Mouse (Mus musculus) hindbrain, embryonic 10.5 days (tissue): ENCODE measurements at regions not wholly inside any gene's neighbourhood (a gene's known extent, or its start where the extent isn't known, plus 50 kb on each side); places are given as distances from the start of the nearest gene placed in this dataset.
"Not testable (repeated sequence)": the region's sequence is repeated elsewhere in the genome, so short reads cannot be mapped to it uniquely, and the experiment has no call there.

Experiments
- DNase-seq: peaks from one replicate; pipeline ENCODE4 v3.0.0-alpha.2; 2017; ENCODE audit warnings: low spot score
- H3K27ac ChIP-seq: fragments of 300-500 bp; sonication (generic); 2 replicates; pipeline ENCODE4 v1.5.1; 2016; ENCODE audit warnings: mild to moderate bottlenecking, moderate library complexity
- H3K27me3 ChIP-seq: fragments of 300-500 bp; sonication (generic); 2 replicates; pipeline ENCODE4 v1.6.1; 2016; ENCODE audit warnings: mild to moderate bottlenecking; ENCODE audit not compliant: poor library complexity, insufficient read depth, severe bottlenecking
- H3K36me3 ChIP-seq: fragments of 300-500 bp; sonication (generic); 2 replicates; pipeline ENCODE4 v1.6.1; 2016; ENCODE audit warnings: mild to moderate bottlenecking, moderate library complexity
- H3K4me1 ChIP-seq: fragments of 300-500 bp; sonication (generic); replicated peaks from 2 replicates; pipeline ENCODE4 v1.6.1; 2016; ENCODE audit warnings: mild to moderate bottlenecking
- H3K4me3 ChIP-seq: fragments of 300-500 bp; sonication (generic); 2 replicates; pipeline ENCODE4 v1.5.1; 2016; ENCODE audit warnings: mild to moderate bottlenecking, moderate library complexity
- H3K9me3 ChIP-seq: fragments of 300-500 bp; sonication (generic); 2 replicates; pipeline ENCODE4 v1.6.1; 2016; ENCODE audit warnings: mild to moderate bottlenecking, moderate library complexity
- WGBS: fragments of 180-500 bp; shearing (Covaris S2); methylation state at CpG from one replicate; pipeline ENCODE4 v1.1.7; 2016; 5-methylcytosine and 5-hydroxymethylcytosine counted together

DNA sequence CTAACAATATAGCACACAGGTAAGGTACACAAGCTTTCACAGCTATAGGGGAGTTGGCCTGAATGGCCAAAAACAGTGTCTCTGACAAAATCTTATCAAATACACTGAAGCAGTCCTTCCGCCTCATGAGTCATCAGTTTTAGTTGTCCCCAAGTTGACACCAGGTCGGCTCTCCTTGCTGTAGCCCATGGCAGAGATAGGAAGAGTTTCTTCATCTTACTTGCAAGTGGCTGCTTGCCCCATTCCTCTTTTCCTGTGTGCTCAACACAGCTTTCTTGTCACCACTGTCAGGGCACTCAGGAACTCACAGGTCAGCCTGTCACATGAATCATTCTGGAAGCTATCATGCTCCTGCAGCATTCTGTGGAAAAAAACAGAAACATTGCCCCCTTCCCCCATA, 77.1 kb downstream of the Olfr721-ps1 start:
- not testable (repeated sequence) for H3K27ac ChIP-seq, H3K27me3 ChIP-seq, H3K9me3 ChIP-seq, H3K36me3 ChIP-seq, H3K4me3 ChIP-seq, DNase-seq, H3K4me1 ChIP-seq
- 86% methylated on average over 2 of the region's 2 CpGs for WGBS

DNA sequence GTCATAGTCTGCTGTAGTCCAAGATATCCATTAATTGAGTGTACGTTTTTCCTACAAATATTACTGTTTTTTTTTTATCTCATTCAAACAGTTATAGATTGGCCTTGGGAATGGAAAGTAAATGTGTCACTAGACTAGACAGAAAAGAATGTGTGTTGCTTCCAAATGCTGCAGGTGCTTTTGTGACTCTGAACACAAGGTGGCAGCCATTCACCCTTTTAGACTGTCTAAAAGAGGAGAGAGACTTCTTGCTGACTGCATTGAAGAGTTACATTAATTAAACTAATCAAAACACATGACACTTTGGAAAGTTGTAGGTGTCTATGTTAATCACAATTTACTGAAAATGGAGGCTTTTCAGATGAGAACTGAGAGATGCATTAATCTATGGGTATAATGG, 80.7 kb downstream of the Olfr721-ps1 start:
- Histone ChIP-seq H3K27me3 (no peaks in the 10 kb centered on the region), H3K36me3 (no peaks in the 10 kb centered on the region), H3K4me3 (no peak overlapping the region), H3K27ac (no peak overlapping the region), H3K4me1 (no peaks in the 10 kb centered on the region), H3K9me3 (0 out of 2 replicates have a peak, but pooled peaks cover 4% of the 10 kb centered on the region)
- WGBS, result 77% methylated on average over 1 of the region's 1 CpGs
- DNase-seq, result no peak

DNA sequence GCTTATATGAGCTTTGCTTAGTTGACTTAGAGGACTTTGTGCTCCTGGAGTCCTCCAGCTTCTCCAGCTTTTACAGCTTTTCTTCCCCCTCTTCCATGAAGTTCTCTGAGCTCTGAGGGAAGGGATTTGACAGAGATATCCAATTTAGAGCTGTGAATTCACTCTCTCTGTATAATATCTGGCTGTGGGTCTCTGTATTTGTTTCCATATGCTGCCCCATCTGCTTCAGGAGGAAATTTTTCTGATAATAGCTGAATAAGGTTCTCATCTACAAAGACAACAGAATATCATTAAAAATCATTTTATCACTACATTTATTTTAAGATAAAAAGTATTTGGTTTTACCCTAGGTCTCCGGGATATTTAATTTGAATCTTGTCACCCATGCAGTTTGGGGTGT, 85.3 kb downstream of the Olfr721-ps1 start:
- no peaks in the 10 kb centered on the region for H3K9me3 ChIP-seq
- no peak overlapping the region for H3K4me3 ChIP-seq
- 90% methylated on average over 1 of the region's 1 CpGs for WGBS
- no peaks in the 10 kb centered on the region for H3K4me1 ChIP-seq
- DNase-seq, result no peak
- H3K36me3 ChIP-seq, result no peaks in the 10 kb centered on the region
- H3K27me3 ChIP-seq, result no peaks in the 10 kb centered on the region
- H3K27ac ChIP-seq, result no peak overlapping the region

DNA sequence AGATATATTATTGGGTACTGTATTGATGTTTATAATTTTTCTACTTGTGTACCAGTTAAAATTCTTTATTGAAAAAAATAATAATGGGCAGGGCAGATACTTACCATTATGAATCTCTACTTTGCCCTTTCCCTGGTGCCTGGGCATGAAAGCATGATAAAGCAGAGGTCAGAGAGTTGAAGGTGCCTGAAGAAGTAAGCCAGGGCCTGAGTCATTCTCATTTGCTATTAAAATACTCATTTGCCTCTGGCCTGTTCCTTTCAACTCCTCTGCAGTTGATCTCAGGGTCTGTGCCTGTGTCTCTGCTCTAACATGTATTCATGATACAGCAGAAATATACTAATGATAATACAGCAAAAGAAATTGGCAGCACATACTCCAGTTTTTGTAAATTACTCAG, 89.4 kb downstream of the Olfr721-ps1 start:
- H3K27ac ChIP-seq, result no peak overlapping the region
- no peaks in the 10 kb centered on the region for H3K36me3 ChIP-seq
- no peak for DNase-seq
- H3K27me3 ChIP-seq, result no peaks in the 10 kb centered on the region
- no peaks in the 10 kb centered on the region for H3K9me3 ChIP-seq
- H3K4me3 ChIP-seq, result no peak overlapping the region
- no peaks in the 10 kb centered on the region for H3K4me1 ChIP-seq

DNA sequence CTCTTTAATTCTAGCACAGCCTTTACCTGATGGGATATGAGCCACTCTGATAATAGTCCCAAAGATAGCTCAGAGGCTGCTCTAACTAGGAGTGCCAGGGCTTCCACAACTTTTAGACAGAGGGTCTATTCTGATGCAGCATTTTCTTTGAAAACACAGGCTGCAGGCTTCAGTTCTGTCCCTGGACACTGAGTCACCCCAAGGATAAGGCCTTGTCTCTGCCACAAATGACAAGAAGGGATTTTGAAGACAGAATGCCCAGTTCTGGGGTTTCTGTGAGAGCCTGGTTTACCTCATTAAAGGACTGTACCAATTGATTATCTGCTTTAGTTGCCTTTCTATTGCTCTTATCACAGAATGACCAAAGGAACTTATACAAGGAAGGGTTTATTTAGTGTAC, 90.9 kb downstream of the Olfr721-ps1 start:
- Histone ChIP-seq H3K4me3 (no peak overlapping the region), H3K36me3 (no peaks in the 10 kb centered on the region), H3K27me3 (no peaks in the 10 kb centered on the region), H3K4me1 (no peaks in the 10 kb centered on the region), H3K27ac (no peak overlapping the region), H3K9me3 (no peaks in the 10 kb centered on the region)
- no peak for DNase-seq

- no peaks in the 10 kb centered on the region for H3K36me3 ChIP-seq
- H3K27ac ChIP-seq, result no peak overlapping the region
- no peak overlapping the region for H3K4me3 ChIP-seq
- no peaks in the 10 kb centered on the region for H3K27me3 ChIP-seq
- peaks cover 2% of the 10 kb centered on the region; the same call in 1 of the 2 replicates for H3K9me3 ChIP-seq
- no peak for DNase-seq
- WGBS, result 90% methylated on average over 4 of the region's 4 CpGs
- H3K4me1 ChIP-seq, result no peaks in the 10 kb centered on the region
Observed at GRCm38 (mm10) chr14:14511927-14512326, 110.8 kb downstream of the Olfr721-ps1 start.

DNA sequence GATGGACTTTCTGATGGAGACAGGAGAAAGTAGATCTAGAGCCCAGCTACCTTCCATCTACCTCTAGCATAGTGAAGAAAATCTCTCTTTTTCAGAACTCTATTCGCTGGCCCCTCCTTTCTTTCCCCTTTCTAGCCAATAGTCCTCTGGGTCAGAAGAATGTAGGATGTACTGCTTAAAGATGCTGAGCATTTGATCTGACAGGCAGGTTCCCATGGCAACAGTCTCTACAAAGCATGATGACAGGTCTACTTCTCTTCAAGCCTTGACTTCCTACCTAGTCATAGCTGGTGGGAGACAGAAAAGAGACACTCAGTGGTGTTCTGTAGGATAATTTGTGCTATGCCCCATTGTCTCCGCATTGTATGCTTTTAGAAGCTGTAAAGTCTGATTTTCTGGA, 112.0 kb downstream of the Olfr721-ps1 start:
- no peak for DNase-seq
- Histone ChIP-seq H3K36me3 (no peaks in the 10 kb centered on the region), H3K27me3 (no peaks in the 10 kb centered on the region), H3K9me3 (peaks cover 2% of the 10 kb centered on the region; the same call in 1 of the 2 replicates), H3K27ac (no peak overlapping the region), H3K4me3 (no peak overlapping the region), H3K4me1 (no peaks in the 10 kb centered on the region)
- 86% methylated on average over 2 of the region's 2 CpGs for WGBS

- H3K4me3 ChIP-seq, result no peak overlapping the region
- peaks cover 2% of the 10 kb centered on the region; the same call in 1 of the 2 replicates for H3K9me3 ChIP-seq
- no peaks in the 10 kb centered on the region for H3K27me3 ChIP-seq
- H3K27ac ChIP-seq, result no peak overlapping the region
- H3K4me1 ChIP-seq, result no peaks in the 10 kb centered on the region
- 87% methylated on average over 3 of the region's 3 CpGs for WGBS
- DNase-seq, result no peak
- no peaks in the 10 kb centered on the region for H3K36me3 ChIP-seq
Observed at GRCm38 (mm10) chr14:14513498-14513897, 112.4 kb downstream of the Olfr721-ps1 start.

DNA sequence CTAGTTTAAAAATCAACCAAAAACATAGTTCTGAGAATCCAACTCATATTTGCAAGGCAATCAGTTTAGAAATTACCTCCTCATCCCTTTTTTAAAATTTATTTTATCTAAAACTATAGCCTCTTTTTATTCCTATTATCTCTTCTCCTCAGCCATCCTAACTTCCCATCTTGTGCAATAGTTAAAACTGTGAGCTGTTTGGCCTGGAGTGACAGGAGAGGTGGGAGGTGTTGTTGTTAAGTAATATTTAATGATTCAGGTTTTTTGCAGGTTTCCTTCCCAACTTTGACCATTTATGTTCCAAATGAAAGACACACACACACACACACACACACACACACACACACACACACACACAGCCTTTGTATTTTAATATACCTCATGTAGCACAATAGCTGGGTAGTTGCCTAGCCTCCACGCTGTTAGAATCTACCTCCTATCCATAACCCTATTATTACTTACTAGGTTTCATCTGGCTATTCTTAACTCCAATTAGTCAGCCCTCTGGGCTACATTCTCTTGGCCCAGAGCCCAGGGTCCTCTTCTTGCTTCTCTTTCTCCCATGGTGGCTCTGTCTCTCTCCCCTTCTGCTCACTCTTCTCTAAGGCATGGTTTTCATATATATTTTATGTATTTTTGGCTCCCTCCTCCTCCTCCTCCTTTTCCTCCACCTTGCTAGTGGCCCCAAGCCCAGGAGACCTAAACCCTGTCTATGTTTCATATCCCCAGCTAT, 113.5 kb downstream of the Olfr721-ps1 start:
- no peak for DNase-seq
- no peaks in the 10 kb centered on the region for H3K27me3 ChIP-seq
- H3K36me3 ChIP-seq, result no peaks in the 10 kb centered on the region
- H3K4me3 ChIP-seq, result no peak overlapping the region
- 88% methylated on average over 1 of the region's 1 CpGs for WGBS
- no peak overlapping the region for H3K27ac ChIP-seq
- peaks cover 2% of the 10 kb centered on the region; the same call in 1 of the 2 replicates for H3K9me3 ChIP-seq
- H3K4me1 ChIP-seq, result no peaks in the 10 kb centered on the region

DNA sequence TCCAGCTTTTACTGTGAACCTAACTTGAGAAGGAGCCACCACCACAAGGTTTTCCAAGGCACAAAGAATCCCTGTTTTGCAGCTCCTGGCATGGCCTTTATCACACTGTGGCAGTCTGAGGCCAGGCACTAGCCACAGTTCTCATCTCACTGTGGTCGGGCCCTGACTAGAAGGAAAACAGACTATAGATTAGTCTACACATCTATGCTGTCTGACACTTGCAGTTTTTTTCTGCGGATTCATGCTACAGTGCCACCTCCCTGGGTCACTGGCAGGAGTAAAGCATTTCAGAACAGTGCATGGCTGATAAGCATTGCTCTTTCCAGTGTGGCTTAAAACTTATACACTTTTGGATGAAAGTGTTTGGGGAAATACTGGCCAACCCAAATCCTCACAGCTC, 114.3 kb downstream of the Olfr721-ps1 start:
- no peaks in the 10 kb centered on the region for H3K27me3 ChIP-seq
- H3K27ac ChIP-seq, result no peak overlapping the region
- H3K9me3 ChIP-seq, result peaks cover 2% of the 10 kb centered on the region; the same call in 1 of the 2 replicates
- no peak overlapping the region for H3K4me3 ChIP-seq
- DNase-seq, result no peak
- H3K36me3 ChIP-seq, result no peaks in the 10 kb centered on the region
- WGBS, result 82% methylated on average over 2 of the region's 2 CpGs
- H3K4me1 ChIP-seq, result no peaks in the 10 kb centered on the region

DNA sequence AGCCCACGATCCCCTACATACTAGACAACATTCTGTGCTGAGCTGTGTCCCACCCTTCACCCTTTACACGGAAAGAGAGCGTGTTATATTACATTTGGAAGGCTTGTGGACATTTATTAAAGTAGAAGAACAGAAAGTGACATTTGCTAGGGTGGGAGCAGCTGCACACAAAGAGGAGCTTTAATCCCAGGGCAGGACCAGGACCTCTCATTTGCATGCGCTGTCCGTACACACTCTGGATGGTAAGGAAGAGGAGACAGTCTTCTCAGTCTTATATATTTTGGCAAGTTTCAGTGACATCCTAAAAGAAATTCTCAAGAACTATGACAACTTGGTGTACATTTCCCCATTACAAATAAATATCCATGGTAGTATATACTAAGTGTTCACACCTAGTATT, 114.8 kb downstream of the Olfr721-ps1 start:
- H3K4me1 ChIP-seq, result no peaks in the 10 kb centered on the region
- no peak overlapping the region for H3K4me3 ChIP-seq
- no peaks in the 10 kb centered on the region for H3K36me3 ChIP-seq
- H3K9me3 ChIP-seq, result no peaks in the 10 kb centered on the region
- H3K27me3 ChIP-seq, result no peaks in the 10 kb centered on the region
- DNase-seq, result no peak
- 88% methylated on average over 5 of the region's 5 CpGs for WGBS
- H3K27ac ChIP-seq, result no peak overlapping the region

GRCm38 (mm10) chr14:14518027-14518426, 116.9 kb downstream of the Olfr721-ps1 start:
- Histone ChIP-seq H3K36me3 (no peaks in the 10 kb centered on the region), H3K4me3 (no peak overlapping the region), H3K9me3 (no peaks in the 10 kb centered on the region), H3K27ac (no peak overlapping the region), H3K4me1 (no peaks in the 10 kb centered on the region), H3K27me3 (no peaks in the 10 kb centered on the region)
- DNase-seq, result no peak
- WGBS, result 89% methylated on average over 1 of the region's 1 CpGs

DNA sequence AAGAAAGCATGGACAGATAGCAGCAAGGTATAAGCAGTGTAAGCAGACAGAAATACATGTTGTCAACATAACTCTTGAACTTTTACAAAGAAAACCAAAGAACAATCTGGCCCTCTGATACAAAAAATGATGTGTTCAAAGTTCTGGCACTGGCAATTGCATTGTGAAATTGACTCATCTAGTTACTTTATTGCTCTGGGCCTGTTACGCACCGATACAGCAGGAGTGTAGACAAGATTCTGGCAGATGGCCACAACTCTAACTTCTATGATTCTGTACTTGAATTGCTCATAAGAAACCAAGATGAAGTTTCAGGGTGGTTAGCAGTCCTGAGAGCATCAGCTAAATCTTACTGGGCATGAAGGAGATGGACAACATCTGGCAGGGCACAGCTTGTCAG, 117.7 kb downstream of the Olfr721-ps1 start:
- no peak for DNase-seq
- no peaks in the 10 kb centered on the region for H3K36me3 ChIP-seq
- H3K27me3 ChIP-seq, result no peaks in the 10 kb centered on the region
- H3K4me1 ChIP-seq, result no peaks in the 10 kb centered on the region
- no peaks in the 10 kb centered on the region for H3K9me3 ChIP-seq
- WGBS, result 96% methylated on average over 2 of the region's 2 CpGs
- H3K4me3 ChIP-seq, result no peak overlapping the region
- no peak overlapping the region for H3K27ac ChIP-seq

- Histone ChIP-seq H3K4me1 (no peaks in the 10 kb centered on the region), H3K27ac (no peak overlapping the region), H3K27me3 (no peaks in the 10 kb centered on the region), H3K9me3 (no peaks in the 10 kb centered on the region), H3K4me3 (no peak overlapping the region), H3K36me3 (no peaks in the 10 kb centered on the region)
- DNase-seq, result no peak
Observed at GRCm38 (mm10) chr14:14520195-14520594, 119.1 kb downstream of the Olfr721-ps1 start.
